Mouse (Mus musculus): Measurements from ENCODE around the gene Slc35g2. TPM values are rescaled to one million over a fixed set of nuclear protein-coding genes. Genes with fewer than 3 reads are reported as not detected.

Slc35g2 gene
- polyA plus RNA-seq (2017; shearing (Covaris generic)), result under 1 TPM in 1 of 2 experiments, not detected in 1; 0.12 TPM

GRCm38 (mm10) chr9:100570626-100571233, at the start of gene Slc35g2:
TSS of gene Slc35g2 (minus strand) at chr9:100571090.

GRCm38 (mm10) chr9:100597546-100597945, 26.7 kb upstream of the Slc35g2 start, which contains the start of gene Stag1:
TSS of gene Stag1 (plus strand) at chr9:100597798.

GRCm38 (mm10) chr9:100545715-100546593, 24.9 kb downstream of the Slc35g2 start, which contains the start of gene Nck1:
TSS of gene Nck1 (minus strand) at chr9:100546134.

Other genes starting within 250 kb of the Slc35g2 start
- gene Il20rb, start 84.3 kb downstream of the Slc35g2 start, polyA plus RNA-seq (2017; shearing (Covaris generic)), result 1 to 10 TPM in 1 of 2 experiments, under 1 TPM in 1; 0.71 to 1.2 TPM
- gene Nck1, start 25.0 kb downstream of the Slc35g2 start, polyA plus RNA-seq (2017; shearing (Covaris generic)), result 10 to 100 TPM; 91.9 to 95.2 TPM
- gene Stag1, start 26.7 kb upstream of the Slc35g2 start, polyA plus RNA-seq (2017; shearing (Covaris generic)), result 10 to 100 TPM; 84.4 to 97.4 TPM

Data from inflammation-experienced regulatory T-cells (primary cell).